Mouse (Mus musculus) heart, adult 2 months (tissue): ENCODE results near the gene Mlh1.

Experiments used
- CTCF ChIP-seq: fragments of 200-600 bp; IDR thresholded peaks from 2 replicates; pipeline ENCODE4 v1.8.1; 2022; ENCODE audit warnings: antibody characterized with exemption, mild to moderate bottlenecking, moderate library complexity
- POLR2A ChIP-seq: fragments of 200-500 bp; IDR thresholded peaks from 2 replicates; pipeline ENCODE4 v1.6.1; 2011; ENCODE audit warnings: mild to moderate bottlenecking, low read depth, low read length, control low read depth; ENCODE audit not compliant: insufficient read depth

DNA sequence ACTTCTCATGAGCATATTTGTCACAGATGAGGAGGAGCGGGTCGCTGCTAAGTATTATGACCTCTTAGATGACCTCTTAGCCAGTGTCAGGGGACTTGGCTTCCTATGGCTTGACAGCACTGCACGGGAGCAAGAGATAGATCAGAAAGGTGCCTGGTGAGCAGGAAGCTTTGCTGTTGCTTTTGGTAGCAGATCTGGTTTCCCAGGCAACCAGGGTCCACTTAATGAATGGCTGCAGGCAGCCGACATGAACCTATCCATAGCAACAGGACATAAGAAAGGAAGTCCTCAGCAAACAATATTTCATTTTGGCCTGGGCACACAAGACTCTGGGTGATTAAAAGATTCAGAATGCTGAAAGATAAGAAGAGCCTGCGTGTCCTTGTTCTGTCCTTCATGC, 14.1 kb upstream of the Mlh1 start:
- TF ChIP-seq CTCF, result no peak
- TF ChIP-seq POLR2A, result no peak
